Mouse (Mus musculus): Measurements from ENCODE around the gene Mup18. TPM values are rescaled to one million over a fixed set of nuclear protein-coding genes. Genes with fewer than 3 reads are reported as not detected.
"Not testable (repeated sequence)": the region's sequence is repeated elsewhere in the genome, so short reads cannot be mapped to it uniquely, and the experiment has no call there.

The Mup18 gene
- polyA plus RNA-seq (2016; fragmentation: Nextera tagmentation; extraction: Ambion mirVana), result not detected in 2 replicates

DNA sequence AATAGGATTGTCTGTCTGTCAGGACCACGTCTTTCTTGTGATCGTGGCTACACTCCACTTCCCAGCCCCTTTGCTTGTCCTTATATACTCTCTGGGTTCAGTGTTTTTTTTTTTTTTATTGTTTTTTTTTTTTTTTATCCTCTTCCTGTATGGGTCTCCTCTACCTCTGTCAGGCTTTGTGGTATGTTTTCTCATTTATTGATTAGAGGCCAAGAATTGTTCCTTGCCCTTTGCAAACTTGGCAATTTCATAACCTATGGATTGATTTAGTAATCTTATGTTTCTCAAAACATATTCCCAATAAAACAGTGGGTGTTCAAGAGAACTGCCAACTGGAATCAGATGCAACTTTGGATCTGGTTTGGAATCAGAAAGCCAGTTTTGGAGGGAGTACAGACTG, at the start of gene Mup18:
Mup18 (minus strand) TSS at position 101 of the 400 bp plus-strand sequence.
- ATAC-seq (ENCODE audit: low FRiP score); H3K4me2 ChIP-seq (replicated peaks); H3K36me3 ChIP-seq; H3K4me3 ChIP-seq; H3K4me1 ChIP-seq; H3K27ac ChIP-seq; H3K27me3 ChIP-seq; H3K9ac ChIP-seq; H3K9me3 ChIP-seq (replicated peaks): not testable (repeated sequence)
- 83% methylated on average over 2 of the region's 2 CpGs for WGBS

DNA sequence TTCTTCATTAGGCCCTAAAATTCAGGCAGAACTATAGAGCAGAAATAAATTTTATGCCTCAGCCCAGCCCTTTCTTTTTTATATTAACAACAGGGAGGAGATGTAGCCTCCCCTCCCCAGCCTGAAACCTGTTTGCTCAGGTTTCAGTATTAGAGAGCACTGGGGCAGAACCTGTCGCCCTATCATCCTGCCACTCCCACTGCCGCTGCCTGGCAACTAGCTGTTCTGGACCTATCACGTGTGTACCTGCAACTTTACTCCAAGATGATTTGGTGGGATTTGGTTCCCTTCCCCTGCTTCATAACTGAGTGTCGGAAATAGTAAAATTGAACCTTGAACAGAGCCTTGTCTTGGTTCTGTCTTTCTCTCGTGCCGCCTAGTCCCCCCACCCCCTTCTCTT, 40.4 kb upstream of the Mup18 start:
- not testable (repeated sequence) for H3K9me3 ChIP-seq (replicated peaks); H3K9ac ChIP-seq; H3K27me3 ChIP-seq; H3K4me3 ChIP-seq; H3K4me1 ChIP-seq; H3K4me2 ChIP-seq (replicated peaks); H3K27ac ChIP-seq; ATAC-seq (ENCODE audit: low FRiP score); H3K36me3 ChIP-seq
- WGBS, result 88% methylated on average over 6 of the region's 6 CpGs

Other genes with a start within 250 kb of the Mup18 start
- not detected in 2 replicates for gene Mup15, start 234.4 kb downstream of the Mup18 start, polyA plus RNA-seq (2016; fragmentation: Nextera tagmentation; extraction: Ambion mirVana)
- gene Mup16, start 154.6 kb downstream of the Mup18 start, polyA plus RNA-seq (2016; fragmentation: Nextera tagmentation; extraction: Ambion mirVana), result not detected in 2 replicates
- not detected in 2 replicates for gene Mup17, start 78.3 kb downstream of the Mup18 start, polyA plus RNA-seq (2016; fragmentation: Nextera tagmentation; extraction: Ambion mirVana)
- gene Mup19, start 108.1 kb upstream of the Mup18 start, polyA plus RNA-seq (2016; fragmentation: Nextera tagmentation; extraction: Ambion mirVana), result not detected in 2 replicates
- not detected in 2 replicates for gene Mup5, start 161.1 kb upstream of the Mup18 start, polyA plus RNA-seq (2016; fragmentation: Nextera tagmentation; extraction: Ambion mirVana)

Data from hindbrain, embryonic 12.5 days (tissue).